Mouse (Mus musculus) kidney, postnatal 0 days (tissue): ENCODE data around the gene Mical1. TPM values are rescaled to one million over a fixed set of nuclear protein-coding genes. Genes with fewer than 3 reads are reported as not detected.

Experiments used
- ATAC-seq: fragments of 200-750 bp; cut with Nextera tagmentation; replicated peaks from 2 replicates; pipeline ENCODE4 v1.8.0; 2017; ENCODE audit warnings: low read depth, moderate number of reproducible peaks, moderate TSS enrichment, moderate library complexity; ENCODE audit not compliant: low FRiP score
- DNase-seq: peaks from one replicate; pipeline ENCODE4 v3.0.0-alpha.2; 2016; ENCODE audit warnings: low spot score
- H3K27ac ChIP-seq: fragments of 300-500 bp; sonication (generic); 2 replicates; pipeline ENCODE4 v1.5.1; 2014; ENCODE audit warnings: mild to moderate bottlenecking
- H3K27me3 ChIP-seq: fragments of 300-500 bp; sonication (generic); 2 replicates; pipeline ENCODE4 v1.6.1; 2014; ENCODE audit warnings: low read length, mixed read lengths; ENCODE audit not compliant: insufficient read depth
- H3K36me3 ChIP-seq: fragments of 300-500 bp; sonication (generic); 2 replicates; pipeline ENCODE4 v1.6.1; 2014; ENCODE audit warnings: low read length, mixed read lengths; ENCODE audit not compliant: insufficient read depth
- H3K4me1 ChIP-seq: fragments of 300-500 bp; sonication (generic); replicated peaks from 2 replicates; pipeline ENCODE4 v1.6.1; 2014; ENCODE audit warnings: antibody characterized with exemption, low read length, mixed read lengths; ENCODE audit not compliant: insufficient read depth
- H3K4me2 ChIP-seq: fragments of 300-500 bp; sonication (generic); 2 replicates; pipeline ENCODE4 v1.6.1; 2014; ENCODE audit warnings: mild to moderate bottlenecking, low read length, moderate library complexity, mixed read lengths
- H3K4me3 ChIP-seq: fragments of 300-500 bp; sonication (generic); replicated peaks from 2 replicates; pipeline ENCODE4 v1.5.1; 2014; ENCODE audit warnings: low read depth, low read length
- H3K9ac ChIP-seq: fragments of 300-500 bp; sonication (generic); 2 replicates; pipeline ENCODE4 v1.6.1; 2014; ENCODE audit warnings: low read depth, low read length
- H3K9me3 ChIP-seq: fragments of 300-500 bp; sonication (generic); replicated peaks from 2 replicates; pipeline ENCODE4 v1.6.1; 2016; ENCODE audit warnings: low read length, inconsistent platforms, mixed read lengths
- CTCF ChIP-seq: IDR thresholded peaks from 2 replicates; pipeline ENCODE4 v1.5.1; 2016; ENCODE audit warnings: antibody characterized with exemption, low read depth, mild to moderate bottlenecking, moderate library complexity
- WGBS: fragments of 180-500 bp; shearing (Covaris S2); extraction: QIAGEN DNeasy Blood & Tissue Kit; methylation state at CpG from one replicate; pipeline ENCODE4 v1.1.7; 2014; 5-methylcytosine and 5-hydroxymethylcytosine counted together
- polyA plus RNA-seq: library from polyadenylated mRNA; unstranded; fragments of >200 nt; fragmentation: Nextera tagmentation; extraction: Ambion mirVana; gene quantifications from 2 replicates; pipeline ENCODE4 v1.2.1, GENCODE M21; 2015

Mical1 gene
- polyA plus RNA-seq, 1 experiment from 2014 or later: 19.6 TPM

DNA sequence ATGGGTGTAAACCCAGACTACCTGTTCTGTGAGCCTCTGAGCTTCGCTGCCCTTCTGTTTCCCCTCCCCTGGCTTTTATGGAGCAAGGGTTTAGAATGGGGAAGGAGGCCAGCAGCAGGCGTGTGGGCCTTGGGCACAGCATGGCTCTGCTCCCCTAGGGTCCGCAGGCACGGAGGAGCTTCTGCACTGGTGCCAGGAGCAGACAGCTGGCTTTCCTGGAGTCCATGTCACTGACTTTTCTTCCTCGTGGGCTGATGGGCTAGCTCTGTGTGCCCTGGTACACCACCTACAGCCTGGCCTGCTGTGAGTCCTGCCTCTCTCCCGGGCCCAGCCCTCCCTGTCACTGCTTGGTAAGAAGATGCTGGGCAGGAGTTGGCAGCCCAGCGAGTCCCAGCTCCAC, 6.3 kb downstream of the Mical1 start:
- Histone ChIP-seq H3K9me3 (no peaks in the 10 kb centered on the region), H3K4me3 (no peak overlapping the region), H3K9ac (no peak overlapping the region), H3K27ac (no peak overlapping the region), H3K27me3 (no peaks in the 10 kb centered on the region), H3K4me1 (peaks cover 3% of the 10 kb centered on the region; the same call in 1 of the 2 replicates), H3K36me3 (peaks cover 30% of the 10 kb centered on the region), H3K4me2 (no peak overlapping the region)
- 90% methylated on average over 7 of the region's 7 CpGs for WGBS
- no peak for TF ChIP-seq CTCF
- ATAC-seq (no peak), DNase-seq (no peak)

DNA sequence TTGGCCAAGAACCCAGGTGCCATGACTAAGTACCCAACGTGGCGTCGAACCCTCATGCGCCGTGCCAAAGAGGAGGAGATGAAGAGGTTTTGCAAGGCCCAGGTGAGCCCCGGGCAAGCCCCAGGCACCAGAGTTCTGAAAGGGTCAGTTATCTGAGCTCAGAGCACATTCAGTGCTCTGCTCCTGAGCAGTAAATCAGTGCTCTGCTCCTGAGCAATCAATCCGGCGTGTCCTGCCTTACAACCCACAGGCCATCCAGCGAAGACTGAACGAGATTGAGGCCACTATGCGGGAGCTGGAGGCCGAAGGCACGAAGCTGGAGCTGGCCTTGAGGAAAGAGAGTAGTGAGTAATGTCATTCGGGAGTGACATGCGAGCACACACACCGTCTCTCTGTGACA, 9.7 kb downstream of the Mical1 start:
- H3K9ac ChIP-seq: no peak overlapping the region
- DNase-seq (no peak), ATAC-seq (no peak)
- no peak overlapping the region for H3K4me3 ChIP-seq
- TF ChIP-seq CTCF: no peak
- no peaks in the 10 kb centered on the region for H3K9me3 ChIP-seq
- peaks cover 32% of the 10 kb centered on the region for H3K36me3 ChIP-seq
- H3K4me1 ChIP-seq: peaks cover 13% of the 10 kb centered on the region
- WGBS: 73% methylated on average over 16 of the region's 16 CpGs
- no peaks in the 10 kb centered on the region for H3K27me3 ChIP-seq
- H3K4me2 ChIP-seq: no peak overlapping the region
- H3K27ac ChIP-seq: no peak overlapping the region

DNA sequence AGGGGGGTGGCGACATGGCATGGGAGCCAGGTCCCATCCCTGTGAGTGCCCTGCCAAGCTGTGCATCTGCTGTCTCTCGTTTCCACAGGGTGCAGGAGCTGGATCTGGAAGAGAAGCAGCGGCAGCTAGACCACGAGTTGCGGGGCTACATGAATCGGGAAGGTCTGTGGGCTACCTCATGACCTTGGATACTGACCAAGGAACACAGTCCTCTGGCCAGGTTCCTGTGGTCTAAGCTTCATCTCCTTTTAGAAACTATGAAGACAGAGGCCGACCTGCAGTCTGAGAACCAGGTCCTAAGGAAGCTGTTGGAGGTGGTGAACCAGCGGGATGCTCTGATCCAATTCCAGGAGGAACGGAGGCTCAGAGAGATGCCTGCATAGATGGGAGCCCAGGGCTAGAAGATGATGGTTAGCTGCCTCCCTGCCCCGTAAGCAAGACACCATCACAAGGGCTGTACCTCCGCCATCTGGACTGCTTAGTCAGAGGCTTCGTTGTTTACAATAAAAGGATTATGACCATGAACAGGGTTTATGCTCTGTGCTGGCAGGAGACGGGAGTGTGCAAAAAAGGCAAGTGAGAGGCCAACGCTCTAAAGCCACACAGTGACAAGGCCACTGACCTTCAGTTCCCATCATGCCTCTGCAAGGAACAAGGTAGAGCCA, 10.5 kb downstream of the Mical1 start:
- peaks cover 32% of the 10 kb centered on the region for H3K36me3 ChIP-seq
- 79% methylated on average over 14 of the region's 14 CpGs for WGBS
- ATAC-seq: no peak

DNA sequence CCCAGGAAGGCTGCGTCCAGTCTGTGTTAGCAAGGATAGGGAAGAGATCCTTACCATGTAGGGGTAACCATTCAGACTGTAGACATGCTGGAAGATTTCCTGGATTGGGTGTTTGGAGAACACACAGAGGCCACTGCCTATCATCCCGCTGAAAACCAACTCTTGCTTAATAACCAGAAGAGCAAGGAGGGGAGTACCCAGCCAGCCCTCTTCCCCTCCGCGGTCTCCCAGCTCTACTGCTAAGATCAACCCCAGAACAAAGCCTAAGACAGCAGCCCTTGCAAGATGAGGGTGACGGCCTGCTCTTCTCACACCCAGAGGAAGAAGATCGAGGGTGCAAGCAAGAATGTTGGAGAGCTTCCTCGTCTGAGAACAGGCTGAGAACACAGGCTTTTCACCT, 12.8 kb downstream of the Mical1 start:
- Histone ChIP-seq H3K4me3 (peak overlapping the region; percentile 62), H3K27me3 (no peaks in the 10 kb centered on the region), H3K9me3 (no peaks in the 10 kb centered on the region), H3K9ac (peak overlapping the region; percentile 69), H3K4me1 (peaks cover 13% of the 10 kb centered on the region), H3K36me3 (peaks cover 31% of the 10 kb centered on the region), H3K4me2 (peak overlapping the region; percentile 98), H3K27ac (no peak overlapping the region; the same call in 1 of the 2 replicates)
- WGBS: 32% methylated on average over 7 of the region's 7 CpGs
- no peak for TF ChIP-seq CTCF
- ATAC-seq: no peak
- DNase-seq: peak; percentile 22

More for the DNA sequence above, 10.5 kb downstream of the Mical1 start:
- H3K4me1 ChIP-seq: peaks cover 13% of the 10 kb centered on the region
- H3K4me3 ChIP-seq: no peak overlapping the region
- no peak overlapping the region for H3K27ac ChIP-seq
- H3K9ac ChIP-seq: no peak overlapping the region
- DNase-seq: no peak
- H3K9me3 ChIP-seq: no peaks in the 10 kb centered on the region
- no peaks in the 10 kb centered on the region for H3K27me3 ChIP-seq
- no peak for TF ChIP-seq CTCF
- no peak overlapping the region for H3K4me2 ChIP-seq

DNA sequence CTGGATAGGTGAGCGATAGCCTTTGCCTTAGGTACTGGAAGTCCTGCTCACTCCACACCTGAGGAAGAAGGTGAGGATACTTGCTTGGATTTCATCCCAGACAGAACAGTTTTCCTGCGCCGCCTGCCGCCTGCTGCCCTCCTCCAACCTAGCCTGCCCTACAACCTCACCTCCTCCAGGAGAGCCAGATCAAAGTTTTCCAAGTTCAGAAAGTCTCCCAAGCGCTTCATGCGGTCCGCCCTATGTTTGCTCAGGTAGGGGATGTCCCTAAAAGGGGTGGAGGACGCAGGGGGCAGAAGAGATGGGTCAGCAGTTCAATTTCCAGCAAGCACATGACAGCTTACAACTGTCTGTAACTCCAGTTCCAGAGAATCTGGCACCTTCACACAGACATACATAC, 13.2 kb downstream of the Mical1 start:
- H3K27ac ChIP-seq: peak overlapping the region; percentile 84; the same call in 1 of the 2 replicates
- peak; percentile 29; the same call in 1 of the 2 replicates for ATAC-seq
- H3K27me3 ChIP-seq: no peaks in the 10 kb centered on the region

DNA sequence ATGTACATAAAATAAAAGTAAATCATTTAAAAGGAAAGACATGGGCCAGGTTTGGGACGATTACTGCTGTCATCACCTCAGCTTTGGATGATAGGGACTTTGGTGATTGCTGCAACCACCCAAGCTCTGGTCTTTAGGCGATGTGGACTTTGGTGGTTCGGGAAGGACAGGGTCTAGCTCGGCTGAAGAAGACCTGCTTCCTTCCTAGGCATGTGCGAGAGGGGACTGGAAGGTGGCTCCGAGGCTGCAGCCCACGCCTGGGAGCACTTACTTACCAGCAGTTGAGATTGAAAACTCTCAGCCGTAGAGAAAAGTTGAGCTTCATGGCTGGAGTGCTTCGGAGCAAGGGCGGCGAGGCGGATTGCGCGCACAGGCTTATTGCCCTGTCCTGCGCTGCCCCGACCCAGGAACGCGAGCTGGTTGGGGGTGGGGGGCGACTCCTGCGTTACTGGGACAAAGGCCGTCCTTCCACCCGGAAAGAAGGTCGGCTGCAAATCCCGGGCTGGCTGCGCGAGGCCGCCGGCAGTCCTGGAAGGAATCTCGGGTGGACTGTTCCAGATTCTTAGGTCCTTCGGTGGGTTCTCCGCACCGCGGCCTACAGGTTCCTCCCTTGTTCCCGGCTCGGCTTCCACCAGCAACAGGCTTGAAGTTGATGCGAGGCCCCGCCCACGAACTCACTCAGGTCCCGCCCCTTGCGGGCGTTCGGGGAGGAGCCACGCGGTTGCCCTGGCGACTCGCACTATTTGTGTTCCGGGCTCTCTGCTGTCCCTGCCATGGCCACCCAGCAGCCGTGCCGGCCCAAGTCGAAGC, 13.8 kb downstream of the Mical1 start, which contains the start of the genes Smpd2 and Ppil6:
Gene Smpd2, minus strand, starts transcription at position 662 of the 810 bp plus-strand sequence.
Gene Ppil6, plus strand, starts transcription at position 732 of the 810 bp plus-strand sequence.
- DNase-seq (peak; percentile 97), ATAC-seq (peak; percentile 91)
- under 1% methylated on average over 50 of the region's 50 CpGs for WGBS
- Histone ChIP-seq H3K27me3 (no peaks in the 10 kb centered on the region), H3K4me3 (peak within 1 kb of the TSS; percentile 62), H3K9ac (peak within 1 kb of the TSS; percentile 69), H3K4me2 (peak within 1 kb of the TSS; percentile 98), H3K4me1 (peaks cover 13% of the 10 kb centered on the region), H3K27ac (peak within 1 kb of the TSS; percentile 84), H3K9me3 (no peaks in the 10 kb centered on the region), H3K36me3 (peaks cover 20% of the 10 kb centered on the region)
- peak; percentile 12 for TF ChIP-seq CTCF

More for the DNA sequence above, 13.2 kb downstream of the Mical1 start:
- TF ChIP-seq CTCF: peak; percentile 27; the same call in 1 of the 2 replicates
- Histone ChIP-seq H3K4me1 (peaks cover 13% of the 10 kb centered on the region), H3K9ac (peak overlapping the region; percentile 69), H3K36me3 (peaks cover 26% of the 10 kb centered on the region), H3K4me2 (peak overlapping the region; percentile 98), H3K9me3 (no peaks in the 10 kb centered on the region), H3K4me3 (peak overlapping the region; percentile 62)
- peak; percentile 28 for DNase-seq
- 15% methylated on average over 8 of the region's 8 CpGs for WGBS
